Mouse (Mus musculus) liver, embryonic 11.5 days (tissue): ENCODE results near the gene Casr. TPM values are rescaled to one million over a fixed set of nuclear protein-coding genes. Genes with fewer than 3 reads are reported as not detected.

Experiments used
- ATAC-seq: fragments of 200-750 bp; cut with Nextera tagmentation; replicated peaks from 2 replicates; pipeline ENCODE4 v1.8.0; 2017; ENCODE audit warnings: moderate number of reproducible peaks, mild to moderate bottlenecking, moderate TSS enrichment, moderate library complexity; ENCODE audit not compliant: low FRiP score
- DNase-seq: peaks from one replicate; pipeline ENCODE4 v3.0.0-alpha.2; 2017; ENCODE audit warnings: low spot score
- H3K27ac ChIP-seq: fragments of 300-500 bp; sonication (generic); 2 replicates; pipeline ENCODE4 v1.5.1; 2014; ENCODE audit warnings: mild to moderate bottlenecking, low read depth, low read length, control low read depth
- H3K27me3 ChIP-seq: fragments of 300-500 bp; sonication (generic); replicated peaks from 2 replicates; pipeline ENCODE4 v1.6.1; 2014; ENCODE audit warnings: low read length, mixed read lengths; ENCODE audit not compliant: control insufficient read depth, insufficient read depth
- H3K36me3 ChIP-seq: fragments of 300-500 bp; sonication (generic); 2 replicates; pipeline ENCODE4 v1.6.1; 2014; ENCODE audit warnings: mild to moderate bottlenecking, low read length, moderate library complexity, mixed read lengths; ENCODE audit not compliant: control insufficient read depth, insufficient read depth
- H3K4me1 ChIP-seq: fragments of 300-500 bp; sonication (generic); replicated peaks from 2 replicates; pipeline ENCODE4 v1.6.1; 2014; ENCODE audit warnings: low read length, mixed read lengths; ENCODE audit not compliant: control insufficient read depth, insufficient read depth
- H3K4me2 ChIP-seq: fragments of 300-500 bp; sonication (generic); 2 replicates; pipeline ENCODE4 v1.6.1; 2014; ENCODE audit warnings: mild to moderate bottlenecking, control low read depth, moderate library complexity
- H3K4me3 ChIP-seq: fragments of 300-500 bp; sonication (generic); 2 replicates; pipeline ENCODE4 v1.5.1; 2014; ENCODE audit warnings: low read depth, low read length, control low read depth
- H3K9ac ChIP-seq: fragments of 300-500 bp; sonication (generic); 2 replicates; pipeline ENCODE4 v1.6.1; 2014; ENCODE audit warnings: low read depth, low read length, control low read depth
- H3K9me3 ChIP-seq: fragments of 300-500 bp; sonication (generic); 2 replicates; pipeline ENCODE4 v1.6.1; 2016; ENCODE audit warnings: low read length, inconsistent platforms, mixed read lengths; ENCODE audit not compliant: control insufficient read depth
- WGBS: fragments of 180-500 bp; shearing (Covaris S2); extraction: QIAGEN DNeasy Blood & Tissue Kit; methylation state at CpG from one replicate; pipeline ENCODE4 v1.1.7; 2014; 5-methylcytosine and 5-hydroxymethylcytosine counted together
- polyA plus RNA-seq: library from polyadenylated mRNA; unstranded; fragments of >200 nt; fragmentation: Nextera tagmentation; extraction: Ambion mirVana; gene quantifications from 2 replicates; pipeline ENCODE4 v1.2.1, GENCODE M21; 2014

The Casr gene
- polyA plus RNA-seq, 1 experiment from 2014 or later: 0.04 TPM

- Histone ChIP-seq H3K27me3 (no peaks in the 10 kb centered on the region), H3K4me1 (no peaks in the 10 kb centered on the region), H3K36me3 (no peaks in the 10 kb centered on the region), H3K9me3 (no peaks in the 10 kb centered on the region), H3K4me2 (no peak overlapping the region), H3K4me3 (no peak overlapping the region), H3K9ac (no peak overlapping the region), H3K27ac (no peak overlapping the region)
- no peak for ATAC-seq
- WGBS: 42% methylated on average over 2 of the region's 2 CpGs
- DNase-seq: no peak
Measured at GRCm38 (mm10) chr16:36502286-36502685, 59.7 kb downstream of the Casr start.

GRCm38 (mm10) chr16:36492420-36492819, 69.5 kb downstream of the Casr start:
- Histone ChIP-seq H3K4me1 (no peaks in the 10 kb centered on the region), H3K4me3 (no peak overlapping the region), H3K27ac (no peak overlapping the region), H3K4me2 (no peak overlapping the region), H3K9me3 (no peaks in the 10 kb centered on the region), H3K9ac (no peak overlapping the region), H3K36me3 (no peaks in the 10 kb centered on the region), H3K27me3 (no peaks in the 10 kb centered on the region)
- ATAC-seq: no peak
- DNase-seq: no peak
- WGBS: 74% methylated on average over 1 of the region's 1 CpGs

- H3K27me3 ChIP-seq: no peaks in the 10 kb centered on the region
- no peak overlapping the region for H3K9ac ChIP-seq
- no peak overlapping the region for H3K27ac ChIP-seq
- ATAC-seq: no peak
- H3K4me3 ChIP-seq: no peak overlapping the region
- H3K36me3 ChIP-seq: no peaks in the 10 kb centered on the region
- no peak for DNase-seq
- H3K4me2 ChIP-seq: no peak overlapping the region
- 46% methylated on average over 9 of the region's 9 CpGs for WGBS
- no peaks in the 10 kb centered on the region for H3K9me3 ChIP-seq
- H3K4me1 ChIP-seq: no peaks in the 10 kb centered on the region
Measured at GRCm38 (mm10) chr16:36476866-36477265, 85.1 kb downstream of the Casr start.

- DNase-seq (no peak), ATAC-seq (no peak)
- H3K9ac ChIP-seq: no peak overlapping the region
- no peak overlapping the region for H3K4me3 ChIP-seq
- H3K4me1 ChIP-seq: no peaks in the 10 kb centered on the region
- H3K27ac ChIP-seq: no peak overlapping the region
- WGBS: 81% methylated on average over 3 of the region's 3 CpGs
- no peaks in the 10 kb centered on the region for H3K27me3 ChIP-seq
- H3K9me3 ChIP-seq: no peaks in the 10 kb centered on the region
- H3K4me2 ChIP-seq: no peak overlapping the region
- no peaks in the 10 kb centered on the region for H3K36me3 ChIP-seq
Measured at GRCm38 (mm10) chr16:36475530-36475929, 86.4 kb downstream of the Casr start.

DNA sequence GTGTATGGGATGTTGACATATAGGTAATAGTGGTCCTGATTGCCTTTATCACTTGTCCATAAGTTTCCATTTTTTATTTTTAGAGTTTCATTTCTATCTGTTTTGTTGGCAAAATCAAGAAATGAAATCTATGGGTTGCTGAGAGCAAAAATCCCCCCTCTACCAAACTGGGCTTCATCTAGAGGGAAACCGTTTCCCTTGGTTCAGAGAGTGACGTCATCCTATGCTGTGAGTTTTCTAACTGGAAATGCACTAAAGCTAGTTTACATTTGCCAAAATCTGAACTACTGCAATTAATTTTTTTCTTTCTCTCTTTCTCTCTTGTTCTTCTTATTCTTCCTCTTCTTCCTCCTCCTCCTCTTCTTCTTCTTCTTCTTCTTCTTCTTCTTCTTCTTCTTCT, 87.1 kb downstream of the Casr start:
- Histone ChIP-seq H3K4me3 (no peak overlapping the region), H3K27me3 (no peaks in the 10 kb centered on the region), H3K36me3 (no peaks in the 10 kb centered on the region), H3K27ac (no peak overlapping the region), H3K4me2 (no peak overlapping the region), H3K9ac (no peak overlapping the region), H3K4me1 (no peaks in the 10 kb centered on the region), H3K9me3 (no peaks in the 10 kb centered on the region)
- WGBS: 61% methylated on average over 2 of the region's 2 CpGs
- no peak for ATAC-seq
- no peak for DNase-seq

- ATAC-seq (no peak), DNase-seq (no peak)
- Histone ChIP-seq H3K36me3 (no peaks in the 10 kb centered on the region), H3K4me1 (no peaks in the 10 kb centered on the region), H3K27ac (no peak overlapping the region), H3K9me3 (no peaks in the 10 kb centered on the region), H3K4me2 (no peak overlapping the region), H3K4me3 (no peak overlapping the region), H3K27me3 (no peaks in the 10 kb centered on the region), H3K9ac (no peak overlapping the region)
- WGBS: 36% methylated on average over 17 of the region's 17 CpGs
Measured at GRCm38 (mm10) chr16:36473217-36474216, 88.4 kb downstream of the Casr start.

- no peak overlapping the region for H3K4me2 ChIP-seq
- no peak for DNase-seq
- no peak overlapping the region for H3K27ac ChIP-seq
- no peaks in the 10 kb centered on the region for H3K27me3 ChIP-seq
- WGBS: 57% methylated on average over 13 of the region's 13 CpGs
- no peaks in the 10 kb centered on the region for H3K9me3 ChIP-seq
- H3K4me3 ChIP-seq: no peak overlapping the region
- ATAC-seq: no peak
- H3K4me1 ChIP-seq: no peaks in the 10 kb centered on the region
- H3K9ac ChIP-seq: no peak overlapping the region
- H3K36me3 ChIP-seq: no peaks in the 10 kb centered on the region
Measured at GRCm38 (mm10) chr16:36471066-36471633, 90.8 kb downstream of the Casr start.

DNA sequence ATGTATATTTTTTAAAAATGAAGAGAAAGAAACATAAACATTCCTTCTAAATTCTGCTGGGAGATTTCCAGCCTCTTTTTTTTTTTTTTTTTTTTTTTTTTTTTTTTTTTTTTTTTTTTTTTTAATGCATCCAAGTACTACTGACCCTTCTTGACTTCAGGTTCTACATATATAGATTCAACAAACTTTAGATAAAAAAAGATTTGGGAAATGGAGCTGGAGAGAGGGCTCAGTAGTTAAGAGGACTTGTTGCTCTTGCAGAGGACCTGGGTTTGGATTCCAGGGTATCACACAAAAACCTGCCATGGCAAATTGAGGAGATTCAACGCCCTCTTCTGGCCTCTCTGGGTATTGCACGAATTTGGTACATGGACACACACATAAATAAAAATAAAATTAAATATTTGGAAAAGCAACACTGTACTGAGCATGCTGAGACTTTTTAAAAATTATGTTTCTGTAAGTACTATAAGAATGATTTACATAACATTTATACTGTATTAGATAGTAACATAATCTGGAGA, 91.9 kb downstream of the Casr start:
- H3K27me3 ChIP-seq: no peaks in the 10 kb centered on the region
- no peaks in the 10 kb centered on the region for H3K9me3 ChIP-seq
- no peak overlapping the region for H3K4me2 ChIP-seq
- DNase-seq (no peak), ATAC-seq (no peak)
- H3K36me3 ChIP-seq: no peaks in the 10 kb centered on the region
- no peak overlapping the region for H3K4me3 ChIP-seq
- WGBS: 11% methylated on average over 2 of the region's 2 CpGs
- H3K9ac ChIP-seq: no peak overlapping the region
- no peaks in the 10 kb centered on the region for H3K4me1 ChIP-seq
- H3K27ac ChIP-seq: no peak overlapping the region
